Mouse (Mus musculus): ENCODE results near the gene Ctcfl. TPM values are rescaled to one million over a fixed set of nuclear protein-coding genes. Genes with fewer than 3 reads are reported as not detected.
"Not testable (repeated sequence)": the region's sequence is repeated elsewhere in the genome, so short reads cannot be mapped to it uniquely, and the experiment has no call there.

Ctcfl gene
- polyA plus RNA-seq, 1 experiment from 2014 or later, result not detected

DNA sequence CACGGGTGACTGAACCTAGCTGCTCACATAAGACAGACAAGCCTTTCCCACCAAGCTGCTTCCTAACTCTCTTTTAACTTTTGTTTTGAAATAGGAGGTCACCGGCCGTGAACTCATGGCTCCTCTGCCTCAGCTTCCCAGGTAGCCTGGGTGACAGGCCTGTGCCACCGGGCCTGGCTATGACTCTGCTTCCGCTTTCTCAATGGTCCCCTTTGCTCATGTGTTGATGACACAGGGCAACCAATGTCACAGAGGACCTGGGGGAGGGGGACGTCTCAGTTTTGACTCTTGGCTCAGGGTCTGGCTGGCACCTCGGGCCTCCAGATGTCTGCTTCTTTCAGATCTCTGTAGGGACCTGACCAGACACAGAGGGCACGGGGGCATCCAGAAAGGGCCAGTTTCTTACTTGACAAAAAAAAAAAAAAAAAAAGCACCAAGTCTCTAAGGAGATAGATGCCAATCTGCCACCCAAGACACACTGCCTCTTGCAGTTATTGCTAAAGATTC is 13.5 kb upstream of the Ctcfl start:
- Histone ChIP-seq H3K9me3 (replicated peaks; ENCODE audit: low read length) (no peaks in the 10 kb centered on the region), H3K27ac (no peak overlapping the region), H3K9ac (ENCODE audit: low read depth, low read length) (no peak overlapping the region), H3K4me1 (replicated peaks; ENCODE audit: insufficient read depth, low read length) (0 out of 2 replicates have a peak, but pooled peaks cover 6% of the 10 kb centered on the region), H3K4me2 (ENCODE audit: low read length) (no peak overlapping the region), H3K27me3 (ENCODE audit: insufficient read depth, low read length) (no peaks in the 10 kb centered on the region), H3K4me3 (replicated peaks; ENCODE audit: low read depth, low read length) (no peak overlapping the region), H3K36me3 (ENCODE audit: insufficient read depth, low read length) (no peaks in the 10 kb centered on the region)
- 41% methylated on average over 8 of the region's 8 CpGs for WGBS
- no peak for TF ChIP-seq CTCF (IDR thresholded peaks at IDR 0.05; ENCODE audit: low read depth)
- DNase-seq (ENCODE audit: low spot score), result no peak
- ATAC-seq (replicated peaks; ENCODE audit: low FRiP score, low read depth), result no peak

DNA sequence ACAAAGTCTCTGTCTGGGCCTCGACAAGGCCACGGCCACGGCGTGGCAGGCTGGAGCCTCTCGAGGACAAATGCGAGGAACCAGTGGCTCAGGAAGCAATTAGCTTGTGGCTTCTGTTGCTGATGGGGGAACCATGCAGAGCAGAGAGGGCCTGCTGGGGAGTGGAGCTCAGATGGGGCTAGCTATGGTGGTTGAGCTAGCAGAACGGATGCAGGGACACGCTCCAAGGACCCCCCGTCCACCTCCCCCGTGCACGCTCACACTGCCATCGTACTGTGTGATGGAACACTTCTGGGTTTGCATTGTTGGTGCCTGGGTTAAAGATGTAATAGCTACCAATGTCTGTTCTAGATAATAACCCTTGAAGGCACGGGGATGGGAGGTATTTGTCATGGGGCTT is 12.9 kb upstream of the Ctcfl start:
- 39% methylated on average over 13 of the region's 13 CpGs for WGBS

DNA sequence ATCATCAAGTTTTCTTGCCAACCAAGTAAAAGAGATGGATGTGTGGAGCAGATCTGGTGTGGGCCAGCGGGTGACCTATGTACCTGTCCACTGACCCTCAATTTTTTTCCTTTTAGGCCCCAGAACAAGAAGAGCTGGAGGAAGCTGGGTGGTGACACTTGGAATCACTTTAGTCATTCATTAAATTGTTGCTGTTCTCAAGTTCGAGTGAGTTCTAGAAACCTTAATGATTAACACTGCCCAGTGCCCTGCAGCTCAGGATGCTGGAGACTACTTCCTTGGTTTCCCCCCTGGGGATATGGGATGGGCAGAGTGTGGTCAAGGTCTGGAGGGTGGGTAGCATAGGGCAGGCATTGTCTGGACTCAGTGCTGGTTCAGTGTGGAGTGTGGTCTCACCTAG is 9.8 kb upstream of the Ctcfl start:
- Histone ChIP-seq H3K36me3 (ENCODE audit: insufficient read depth, low read length) (no peaks in the 10 kb centered on the region), H3K4me1 (replicated peaks; ENCODE audit: insufficient read depth, low read length) (0 out of 2 replicates have a peak, but pooled peaks cover 6% of the 10 kb centered on the region), H3K27ac (peak overlapping the region; percentile 22; the same call in 1 of the 2 replicates), H3K4me2 (ENCODE audit: low read length) (no peak overlapping the region), H3K9ac (ENCODE audit: low read depth, low read length) (no peak overlapping the region), H3K4me3 (replicated peaks; ENCODE audit: low read depth, low read length) (no peak overlapping the region), H3K9me3 (replicated peaks; ENCODE audit: low read length) (no peaks in the 10 kb centered on the region), H3K27me3 (ENCODE audit: insufficient read depth, low read length) (no peaks in the 10 kb centered on the region)
- peak; percentile 78 for ATAC-seq (replicated peaks; ENCODE audit: low FRiP score, low read depth)
- 54% methylated on average over 2 of the region's 2 CpGs for WGBS
- peak; percentile 31 for DNase-seq (ENCODE audit: low spot score)
- no peak for TF ChIP-seq CTCF (IDR thresholded peaks at IDR 0.05; ENCODE audit: low read depth)

More for the DNA sequence above, 12.9 kb upstream of the Ctcfl start:
- 0 out of 2 replicates have a peak, but pooled peaks cover 6% of the 10 kb centered on the region for H3K4me1 ChIP-seq (replicated peaks; ENCODE audit: insufficient read depth, low read length)
- no peak overlapping the region for H3K4me2 ChIP-seq (ENCODE audit: low read length)
- DNase-seq (ENCODE audit: low spot score) (peak; percentile 31), ATAC-seq (replicated peaks; ENCODE audit: low FRiP score, low read depth) (0 out of 2 replicates have a peak, but pooled peaks have one; percentile 14)
- H3K27ac ChIP-seq, result no peak overlapping the region
- no peak overlapping the region for H3K4me3 ChIP-seq (replicated peaks; ENCODE audit: low read depth, low read length)
- no peaks in the 10 kb centered on the region for H3K36me3 ChIP-seq (ENCODE audit: insufficient read depth, low read length)
- TF ChIP-seq CTCF (IDR thresholded peaks at IDR 0.05; ENCODE audit: low read depth), result no peak
- no peaks in the 10 kb centered on the region for H3K9me3 ChIP-seq (replicated peaks; ENCODE audit: low read length)
- H3K27me3 ChIP-seq (ENCODE audit: insufficient read depth, low read length), result no peaks in the 10 kb centered on the region
- no peak overlapping the region for H3K9ac ChIP-seq (ENCODE audit: low read depth, low read length)

DNA sequence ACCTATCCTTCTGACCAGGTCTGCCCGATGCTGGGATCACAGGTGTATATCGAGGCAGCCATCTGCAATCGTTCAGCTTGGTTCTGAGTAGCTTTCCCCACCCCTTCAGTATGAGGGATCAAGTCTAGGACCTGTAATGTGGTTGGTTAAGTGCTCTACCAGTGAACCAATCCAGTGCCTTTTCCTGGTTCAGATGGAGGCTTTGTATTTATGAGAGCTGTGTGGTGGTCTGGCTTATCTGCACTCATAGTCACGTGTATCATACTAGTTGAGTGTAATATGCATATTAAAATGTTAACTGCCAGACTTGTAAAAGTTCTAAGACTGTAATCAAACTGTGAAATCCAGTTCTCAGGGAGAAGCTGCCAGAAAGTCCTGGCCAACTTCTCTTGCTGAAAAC is 7.1 kb upstream of the Ctcfl start:
- H3K9me3 ChIP-seq (replicated peaks; ENCODE audit: low read length), result no peaks in the 10 kb centered on the region
- 93% methylated on average over 4 of the region's 4 CpGs for WGBS

DNA sequence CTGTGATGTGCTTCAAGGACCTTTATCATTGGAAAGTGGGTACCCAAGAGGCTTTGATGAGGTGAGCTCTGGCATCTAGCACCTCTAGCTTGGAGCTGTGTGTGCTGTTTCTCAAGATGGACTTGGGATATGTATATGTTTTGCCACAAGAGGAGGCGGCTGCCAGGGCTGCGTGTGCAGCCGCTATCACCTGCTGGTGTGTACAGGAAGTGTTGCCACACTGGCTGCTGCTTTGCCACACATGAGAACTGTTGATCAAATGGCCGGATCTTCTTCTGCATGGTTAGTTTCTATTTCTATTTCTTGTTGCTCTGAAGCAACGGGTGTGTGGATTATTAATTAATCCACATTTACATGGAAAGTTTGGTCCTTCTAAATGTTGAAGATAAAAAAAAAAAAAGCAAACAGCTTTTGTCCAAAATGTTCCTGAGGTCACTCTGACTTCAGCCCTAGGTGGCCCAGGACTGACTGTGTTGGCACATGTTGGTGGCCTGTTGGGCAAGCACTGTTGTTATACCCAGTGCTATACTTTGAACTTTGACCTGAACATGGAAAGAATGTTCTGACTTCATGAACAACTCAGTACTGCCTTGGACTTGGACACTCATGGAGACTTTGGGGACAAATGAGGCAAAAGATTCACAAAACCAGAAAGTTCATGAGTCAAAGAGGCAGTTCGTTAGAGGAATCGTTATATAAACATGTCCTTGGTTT is 4.9 kb upstream of the Ctcfl start:
- 77% methylated on average over 7 of the region's 7 CpGs for WGBS

More for the DNA sequence above, 7.1 kb upstream of the Ctcfl start:
- Histone ChIP-seq H3K4me3 (replicated peaks; ENCODE audit: low read depth, low read length) (no peak overlapping the region), H3K4me1 (replicated peaks; ENCODE audit: insufficient read depth, low read length) (no peaks in the 10 kb centered on the region), H3K27ac (no peak overlapping the region), H3K4me2 (ENCODE audit: low read length) (no peak overlapping the region), H3K36me3 (ENCODE audit: insufficient read depth, low read length) (no peaks in the 10 kb centered on the region), H3K27me3 (ENCODE audit: insufficient read depth, low read length) (no peaks in the 10 kb centered on the region), H3K9ac (ENCODE audit: low read depth, low read length) (no peak overlapping the region)
- no peak for TF ChIP-seq CTCF (IDR thresholded peaks at IDR 0.05; ENCODE audit: low read depth)
- DNase-seq (ENCODE audit: low spot score) (no peak), ATAC-seq (replicated peaks; ENCODE audit: low FRiP score, low read depth) (no peak)

DNA sequence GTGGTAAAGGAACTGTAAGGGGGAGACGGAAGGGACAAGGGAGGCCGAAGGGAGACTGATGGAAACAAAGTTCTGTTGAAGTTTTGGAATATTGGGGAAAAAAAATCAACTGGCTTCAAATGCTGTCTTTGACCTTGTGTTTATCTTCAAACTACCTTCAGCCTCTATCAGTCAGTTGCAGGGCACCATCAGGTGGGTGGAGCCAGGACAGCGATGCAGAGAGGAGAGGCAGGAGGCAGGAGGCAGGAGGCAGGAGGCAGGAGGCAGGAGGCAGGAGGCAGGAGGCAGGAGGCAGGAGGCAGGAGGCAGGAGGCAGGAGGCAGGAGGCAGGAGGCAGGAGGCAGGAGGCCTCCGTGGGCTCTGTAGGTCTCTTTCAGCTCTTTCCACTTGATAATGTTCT is 792 bp upstream of the Ctcfl start:
- H3K36me3 ChIP-seq (ENCODE audit: insufficient read depth, low read length); DNase-seq (ENCODE audit: low spot score); ATAC-seq (replicated peaks; ENCODE audit: low FRiP score, low read depth); H3K9me3 ChIP-seq (replicated peaks; ENCODE audit: low read length); H3K27me3 ChIP-seq (ENCODE audit: insufficient read depth, low read length); H3K4me2 ChIP-seq (ENCODE audit: low read length); H3K27ac ChIP-seq; H3K9ac ChIP-seq (ENCODE audit: low read depth, low read length); H3K4me3 ChIP-seq (replicated peaks; ENCODE audit: low read depth, low read length); H3K4me1 ChIP-seq (replicated peaks; ENCODE audit: insufficient read depth, low read length): not testable (repeated sequence)
- WGBS, result 68% methylated on average over 4 of the region's 4 CpGs

More for the DNA sequence above, 4.9 kb upstream of the Ctcfl start:
- TF ChIP-seq CTCF (IDR thresholded peaks at IDR 0.05; ENCODE audit: low read depth), result no peak
- Histone ChIP-seq H3K36me3 (ENCODE audit: insufficient read depth, low read length) (no peaks in the 10 kb centered on the region), H3K9ac (ENCODE audit: low read depth, low read length) (no peak overlapping the region), H3K27ac (no peak overlapping the region), H3K4me2 (ENCODE audit: low read length) (no peak overlapping the region), H3K4me1 (replicated peaks; ENCODE audit: insufficient read depth, low read length) (no peaks in the 10 kb centered on the region), H3K27me3 (ENCODE audit: insufficient read depth, low read length) (no peaks in the 10 kb centered on the region), H3K4me3 (replicated peaks; ENCODE audit: low read depth, low read length) (no peak overlapping the region), H3K9me3 (replicated peaks; ENCODE audit: low read length) (no peaks in the 10 kb centered on the region)
- DNase-seq (ENCODE audit: low spot score), result no peak
- no peak for ATAC-seq (replicated peaks; ENCODE audit: low FRiP score, low read depth)

Data from kidney, postnatal 0 days (tissue).